Mouse (Mus musculus) gastrocnemius, adult 18-20 months (tissue): ENCODE measurements around the gene Gm28635. TPM values are rescaled to one million over a fixed set of nuclear protein-coding genes. Genes with fewer than 3 reads are reported as not detected.

Experiments used
- DNase-seq: peaks from one replicate; pipeline ENCODE4 v3.0.0; 2021; ENCODE audit warnings: low spot score
- long read RNA-seq, 2 experiments: library from polyadenylated mRNA; stranded (forward); transcript quantifications; one replicate each; pipeline ENCODE4 v2.0.0; 2021
- total RNA-seq, 2 experiments: library from RNA; stranded (reverse); gene quantifications; 2 replicates each; pipeline ENCODE4 v1.2.3; 2021

Gene Gm28635
- total RNA-seq: 1 to 10 TPM in 1 of 2 experiments, under 1 TPM in 1; 0.59 to 2.2 TPM
- long read RNA-seq, experiment 1: 0 reads
- long read RNA-seq, experiment 2, partial matches to known transcripts: 0 of 2 reads
- long read RNA-seq, experiment 2, other reads (novel, unspliced or antisense): 2 of 2 reads

GRCm38 (mm10) chr2:84677968-84678880, at the start of gene Gm28635, which contains the start of gene Med19:
Gene Gm28635 (minus strand): TSS chr2:84678041.
Gene Med19 (plus strand): TSS chr2:84678402.
- peak; percentile 97 for DNase-seq

DNA sequence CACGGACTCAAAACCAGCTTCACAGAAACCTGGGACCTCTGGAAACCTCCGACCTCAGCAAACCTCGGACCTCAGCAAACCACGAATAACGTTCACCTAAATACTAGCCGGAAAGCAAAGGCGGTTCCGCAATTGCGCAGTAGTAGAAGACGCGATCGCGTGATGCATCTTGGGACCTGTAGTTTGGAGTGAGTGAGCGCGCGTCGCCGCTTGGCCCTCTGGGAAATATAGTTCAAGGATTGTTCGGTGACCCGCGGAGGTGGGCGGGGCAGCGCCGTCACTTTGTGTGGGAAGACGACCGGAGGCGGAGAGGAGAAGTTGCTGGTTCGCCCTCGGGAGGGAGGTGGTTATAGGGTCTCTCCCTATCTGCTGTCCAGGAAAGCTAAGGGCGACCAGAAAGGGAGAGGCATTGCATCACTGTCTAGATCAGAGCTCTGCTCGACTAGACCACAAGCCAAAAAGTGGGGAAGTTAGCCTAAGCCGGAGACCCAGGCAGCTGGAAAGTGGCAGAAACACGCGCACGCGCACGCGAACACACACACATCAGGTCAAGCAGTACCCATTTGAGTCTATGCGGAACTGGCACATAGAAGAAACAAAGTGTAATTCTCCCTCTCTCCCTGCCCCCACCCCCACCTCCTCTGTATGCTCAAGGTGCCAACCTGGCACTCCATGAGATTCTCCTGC, 49.5 kb upstream of the Gm28635 start, which contains the start of gene Clp1:
Gene Clp1 (minus strand): TSS at position 179 of the 687 bp plus-strand sequence.
- peak; percentile 97 for DNase-seq

- no peak for DNase-seq
Measured at GRCm38 (mm10) chr2:84726716-84727115, 48.9 kb upstream of the Gm28635 start.

DNA sequence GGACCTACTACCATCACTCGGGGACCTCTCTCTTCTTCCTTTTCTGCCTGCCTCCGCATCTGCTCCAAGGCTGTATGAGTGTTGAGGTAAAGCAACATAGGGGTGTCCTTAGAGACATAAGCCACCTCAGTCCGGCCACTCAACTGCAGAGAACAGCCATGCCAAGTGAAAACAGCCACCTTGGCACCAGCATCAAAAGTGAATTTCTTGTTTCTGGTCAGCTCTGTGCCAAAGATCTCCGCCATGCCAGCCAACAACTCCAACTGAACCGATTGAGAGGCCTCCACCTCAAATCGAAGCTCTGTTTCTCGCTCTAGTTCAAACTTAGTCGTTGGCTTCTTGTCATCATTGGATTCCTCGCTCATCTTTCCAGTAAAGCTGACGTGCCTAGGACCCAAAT, 47.9 kb upstream of the Gm28635 start:
- no peak for DNase-seq

DNA sequence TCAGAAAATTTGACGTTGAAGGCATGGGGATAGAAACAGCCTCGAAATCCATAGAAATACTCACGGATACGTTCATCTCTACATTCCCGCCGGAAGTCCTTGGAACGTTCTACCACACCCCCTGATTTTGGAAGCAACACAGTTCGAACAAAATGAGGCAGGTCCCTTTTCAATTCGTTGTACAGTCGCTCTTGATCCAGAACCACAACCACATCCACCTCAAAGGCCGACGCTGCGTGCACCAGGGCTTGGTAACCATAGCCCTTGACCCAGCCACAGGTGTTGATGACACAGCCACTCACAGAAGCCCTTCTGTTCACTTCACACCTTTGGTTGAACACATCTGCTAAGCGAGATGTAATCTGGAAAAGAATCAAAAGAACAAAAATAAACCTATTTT, 46.0 kb upstream of the Gm28635 start:
- no peak for DNase-seq

DNA sequence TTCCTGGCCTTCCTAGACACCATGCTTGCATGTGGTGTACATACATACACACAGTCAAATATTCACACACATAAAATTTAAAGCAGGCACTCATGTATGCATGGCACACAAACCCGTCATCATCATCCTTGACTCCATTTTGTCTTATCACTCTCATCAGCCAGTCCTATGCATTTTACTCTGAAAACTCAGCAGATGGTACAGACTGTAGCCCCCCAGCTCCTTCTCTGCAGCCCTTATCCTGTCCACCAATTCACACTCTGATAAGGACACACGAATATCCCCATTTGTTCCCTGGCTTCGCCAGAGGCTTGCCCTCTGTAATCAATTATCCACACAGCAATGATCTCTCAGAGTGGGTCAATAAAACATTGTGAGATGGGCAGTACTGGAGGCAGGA, 43.3 kb upstream of the Gm28635 start:
- DNase-seq: no peak

DNA sequence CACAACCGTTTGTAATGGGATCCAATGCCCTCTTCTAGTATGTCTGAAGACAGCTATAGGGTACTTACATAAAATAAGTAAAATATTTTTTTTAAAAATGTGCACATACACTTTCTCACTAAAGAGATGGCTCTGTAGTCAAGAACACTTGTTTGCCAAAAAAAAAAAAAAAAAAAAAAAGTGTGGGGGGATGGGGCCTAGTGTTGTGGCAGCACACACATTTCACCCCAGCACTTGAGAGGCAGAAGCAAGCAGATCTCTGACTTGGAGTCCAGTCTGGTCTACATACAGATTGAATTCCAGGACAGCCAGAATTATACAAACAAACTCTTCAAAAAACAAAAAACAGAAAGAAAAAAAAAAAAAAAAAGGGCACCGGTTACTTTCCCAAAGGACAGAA, 42.9 kb upstream of the Gm28635 start:
- DNase-seq: no peak

DNA sequence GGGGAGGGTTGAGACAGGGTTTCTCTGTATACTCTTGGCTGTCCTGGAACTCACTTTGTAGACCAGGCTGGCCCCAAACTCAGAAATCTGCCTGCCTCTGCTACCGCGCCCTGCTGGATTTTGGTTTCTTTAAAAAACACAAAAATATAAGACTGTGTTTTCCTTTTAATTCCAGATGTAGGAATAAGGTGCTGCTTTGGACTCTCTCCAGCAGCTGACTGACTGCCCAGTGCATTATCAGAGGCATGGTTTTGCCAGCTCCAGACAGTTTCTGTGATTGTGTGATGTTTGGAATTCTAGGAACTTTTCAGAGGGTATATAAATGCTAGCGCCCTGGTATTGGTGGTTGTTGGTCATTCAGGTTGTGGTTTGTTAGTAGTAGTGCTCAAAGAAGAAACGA, 39.5 kb upstream of the Gm28635 start:
- no peak for DNase-seq

- DNase-seq: peak; percentile 24
Measured at GRCm38 (mm10) chr2:84716423-84717355, 38.8 kb upstream of the Gm28635 start.

- no peak for DNase-seq
Measured at GRCm38 (mm10) chr2:84715562-84716361, 37.9 kb upstream of the Gm28635 start.

GRCm38 (mm10) chr2:84714811-84715561, 37.1 kb upstream of the Gm28635 start, which contains the start of gene Zdhhc5:
Gene Zdhhc5 (minus strand): TSS chr2:84715180.
- DNase-seq: peak; percentile 99

- no peak for DNase-seq
Measured at GRCm38 (mm10) chr2:84714422-84714810, 36.6 kb upstream of the Gm28635 start.

- DNase-seq: no peak
Measured at GRCm38 (mm10) chr2:84711898-84712297, 34.1 kb upstream of the Gm28635 start.

GRCm38 (mm10) chr2:84707523-84707922, 29.7 kb upstream of the Gm28635 start:
- no peak for DNase-seq

DNA sequence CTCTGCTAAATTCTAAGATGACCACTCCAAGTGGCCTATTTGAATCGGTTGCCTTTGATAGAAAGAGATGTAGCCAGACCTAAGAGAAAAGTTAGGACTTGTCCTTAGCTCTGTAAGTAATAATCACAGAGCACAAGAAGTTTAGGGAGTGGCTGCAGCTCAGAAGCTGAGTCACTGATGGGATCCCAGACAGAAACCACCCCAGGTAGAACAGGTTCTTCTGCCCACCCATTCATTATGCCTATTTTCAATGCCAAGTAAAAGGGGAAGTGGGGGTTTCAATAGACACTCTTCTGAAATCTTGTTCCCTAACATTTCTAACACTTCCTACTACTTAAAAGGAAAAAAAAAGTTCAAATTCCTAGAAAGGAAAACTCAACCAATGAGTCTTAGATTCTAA, 27.5 kb upstream of the Gm28635 start:
- DNase-seq: no peak

DNA sequence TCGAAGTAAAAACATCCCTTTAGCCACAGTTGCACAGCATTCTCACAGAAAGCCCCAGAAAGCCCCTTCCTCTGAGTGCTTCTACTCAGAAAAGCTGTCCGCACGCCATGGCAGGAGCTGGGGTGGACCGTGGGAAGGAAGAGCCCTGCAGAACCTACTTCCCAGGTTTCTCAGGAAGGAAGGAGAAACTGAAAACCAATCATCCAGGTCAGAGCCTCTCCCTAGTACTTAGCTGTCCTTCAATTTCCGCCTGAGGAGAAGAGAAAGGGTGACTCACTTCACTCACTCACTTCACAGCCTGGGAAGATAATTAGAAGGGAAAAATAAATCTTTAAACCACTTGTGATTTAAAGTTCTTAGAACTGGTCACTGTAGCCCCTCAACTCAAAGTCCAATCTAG, 26.5 kb upstream of the Gm28635 start:
- no peak for DNase-seq

GRCm38 (mm10) chr2:84703497-84703896, 25.7 kb upstream of the Gm28635 start:
- DNase-seq: no peak

- DNase-seq: no peak
Measured at GRCm38 (mm10) chr2:84695007-84695695, 17.3 kb upstream of the Gm28635 start.

DNA sequence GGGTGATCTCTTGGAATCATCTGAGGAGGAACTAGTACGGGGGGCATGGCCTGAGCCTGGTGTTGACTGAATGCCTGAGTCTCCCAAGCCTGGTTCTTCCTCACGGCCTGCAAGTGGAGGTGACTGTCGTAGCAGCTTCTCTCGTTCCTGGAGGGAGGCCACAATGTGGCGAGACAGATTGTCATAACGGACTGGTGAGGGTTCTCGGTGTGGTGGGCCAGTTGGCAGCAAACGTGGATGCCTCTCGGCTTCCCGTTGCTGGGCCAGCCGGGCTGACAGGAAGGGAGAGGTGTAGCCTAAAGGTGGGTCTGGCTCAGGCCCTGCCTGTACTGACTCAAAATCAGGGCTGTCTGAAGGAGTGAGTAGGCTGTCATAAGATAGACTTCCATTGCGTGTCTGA, 12.2 kb upstream of the Gm28635 start:
- no peak for DNase-seq
